Mouse (Mus musculus) midbrain, embryonic 11.5 days (tissue): Measurements from ENCODE around the gene Gfod2. TPM values are rescaled to one million over a fixed set of nuclear protein-coding genes. Genes with fewer than 3 reads are reported as not detected.

ENCODE experiments used
- ATAC-seq: fragments of 200-750 bp; cut with Nextera tagmentation; 2 replicates; pipeline ENCODE4 v1.8.0; 2017; ENCODE audit warnings: moderate TSS enrichment, moderate library complexity; ENCODE audit not compliant: low FRiP score
- DNase-seq: peaks from one replicate; pipeline ENCODE4 v3.0.0; 2015; ENCODE audit warnings: low spot score; ENCODE audit errors: missing footprints
- H3K27ac ChIP-seq: fragments of 300-500 bp; sonication (generic); 2 replicates; pipeline ENCODE4 v1.5.1; 2014; ENCODE audit warnings: low read depth, low read length
- H3K27me3 ChIP-seq: fragments of 300-500 bp; sonication (generic); 2 replicates; pipeline ENCODE4 v1.6.1; 2014; ENCODE audit warnings: mild to moderate bottlenecking, low read length, moderate library complexity, mixed read lengths; ENCODE audit not compliant: control insufficient read depth, insufficient read depth
- H3K36me3 ChIP-seq: fragments of 300-500 bp; sonication (generic); 2 replicates; pipeline ENCODE4 v1.6.1; 2014; ENCODE audit warnings: mild to moderate bottlenecking, low read length, moderate library complexity, mixed read lengths; ENCODE audit not compliant: control insufficient read depth, insufficient read depth
- H3K4me1 ChIP-seq: fragments of 300-500 bp; sonication (generic); 2 replicates; pipeline ENCODE4 v1.6.1; 2014; ENCODE audit warnings: low read length; ENCODE audit not compliant: control insufficient read depth, insufficient read depth
- H3K4me2 ChIP-seq: fragments of 300-500 bp; sonication (generic); 2 replicates; pipeline ENCODE4 v1.6.1; 2014; ENCODE audit warnings: mild to moderate bottlenecking, moderate library complexity
- H3K4me3 ChIP-seq: fragments of 300-500 bp; sonication (generic); 2 replicates; pipeline ENCODE4 v1.5.1; 2014; ENCODE audit warnings: low read depth, low read length
- H3K9ac ChIP-seq: fragments of 300-500 bp; sonication (generic); 2 replicates; pipeline ENCODE4 v1.6.1; 2014; ENCODE audit warnings: low read length
- H3K9me3 ChIP-seq: fragments of 300-500 bp; sonication (generic); 2 replicates; pipeline ENCODE4 v1.6.1; 2016; ENCODE audit warnings: low read length; ENCODE audit not compliant: control insufficient read depth
- WGBS: fragments of 180-500 bp; shearing (Covaris S2); extraction: QIAGEN DNeasy Blood & Tissue Kit; methylation state at CpG from one replicate; pipeline ENCODE4 v1.1.7; 2014; 5-methylcytosine and 5-hydroxymethylcytosine counted together
- polyA plus RNA-seq: library from polyadenylated mRNA; unstranded; fragments of >200 nt; fragmentation: Nextera tagmentation; extraction: Ambion mirVana; gene quantifications from 2 replicates; pipeline ENCODE4 v1.2.1, GENCODE M21; 2014

Gene Gfod2
- polyA plus RNA-seq, 1 experiment from 2014 or later: 38.8 TPM

DNA sequence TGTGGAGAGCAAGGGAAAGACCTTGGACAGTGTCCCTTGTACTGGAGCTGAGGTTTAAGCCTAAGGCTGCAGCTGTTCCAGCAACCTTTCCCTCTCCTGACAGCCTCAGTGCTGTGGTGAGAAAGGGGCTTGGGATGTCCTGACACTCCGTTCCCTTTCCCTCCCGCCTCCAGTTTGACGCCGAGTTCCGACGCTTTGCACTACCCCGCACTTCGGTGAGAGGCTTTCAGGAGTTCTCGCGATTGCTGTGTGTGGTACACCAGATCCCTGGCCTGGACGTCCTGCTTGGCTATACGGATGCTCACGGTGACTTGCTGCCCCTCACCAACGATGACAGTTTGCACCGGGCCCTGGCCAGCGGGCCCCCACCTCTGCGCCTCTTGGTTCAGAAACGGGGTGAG lies 56.5 kb downstream of the Gfod2 start:
- Histone ChIP-seq H3K4me2 (peak overlapping the region; percentile 81), H3K27me3 (no peaks in the 10 kb centered on the region), H3K9me3 (no peaks in the 10 kb centered on the region), H3K4me1 (peaks cover 29% of the 10 kb centered on the region), H3K4me3 (peak overlapping the region; percentile 66), H3K27ac (peak overlapping the region; percentile 20), H3K36me3 (peaks cover 8% of the 10 kb centered on the region; the same call in 1 of the 2 replicates), H3K9ac (peak overlapping the region; percentile 60)
- DNase-seq (no peak), ATAC-seq (peak; percentile 25; the same call in 1 of the 2 replicates)
- 35% methylated on average over 18 of the region's 18 CpGs for WGBS

DNA sequence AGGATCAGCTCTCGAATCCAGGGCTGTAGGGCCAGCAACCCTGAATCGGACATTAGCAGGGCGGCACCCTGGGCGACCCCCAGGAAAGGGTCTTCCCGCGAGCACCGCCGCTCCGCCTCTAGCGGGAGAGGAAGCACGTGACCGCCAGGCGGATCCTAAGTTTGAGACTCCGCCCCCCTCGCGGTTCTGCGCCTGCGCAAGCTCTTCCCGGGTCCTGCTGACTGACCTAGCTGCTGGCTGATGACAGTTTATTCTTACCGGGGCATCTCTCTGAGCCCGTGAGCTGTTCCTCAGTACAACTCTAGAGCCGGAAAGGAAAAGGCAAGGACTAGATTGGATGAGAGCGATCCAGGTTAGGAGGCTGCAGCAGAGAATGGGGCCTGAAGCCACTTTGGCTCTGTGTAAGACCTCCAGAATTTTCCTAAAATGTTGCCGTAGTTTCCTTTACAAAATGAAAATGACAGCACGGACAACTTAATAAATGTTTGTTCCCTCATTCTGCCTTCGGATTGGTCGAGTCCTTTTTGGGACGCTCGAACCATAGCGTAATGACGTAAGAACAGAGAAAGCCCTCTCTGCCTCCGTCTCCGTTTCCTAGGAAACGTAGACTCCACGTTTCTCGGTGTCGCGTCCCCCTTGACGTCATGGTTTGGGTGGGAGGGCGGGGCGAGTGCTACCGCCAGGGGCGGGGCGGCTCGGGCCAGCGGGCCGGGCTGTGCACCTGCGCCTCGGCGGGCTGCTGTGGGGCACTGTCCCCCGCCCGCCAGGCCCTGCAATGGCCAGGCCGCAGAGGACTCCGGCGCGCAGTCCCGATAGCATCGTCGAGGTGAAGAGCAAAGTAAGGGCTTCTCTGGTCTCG lies 57.3 kb downstream of the Gfod2 start, which contains the start of the genes Acd and Pard6a:
Gene Acd, minus strand, starts transcription at position 137 of the 859 bp plus-strand sequence.
Gene Pard6a, plus strand, starts transcription at position 183 of the 859 bp plus-strand sequence.
- peak within 1 kb of the TSS; percentile 66 for H3K4me3 ChIP-seq
- ATAC-seq (peak; percentile 82), DNase-seq (peak; percentile 100)
- no peaks in the 10 kb centered on the region for H3K27me3 ChIP-seq
- WGBS: under 1% methylated on average over 60 of the region's 60 CpGs
- peak within 1 kb of the TSS; percentile 81 for H3K4me2 ChIP-seq
- H3K36me3 ChIP-seq: peaks cover 10% of the 10 kb centered on the region; the same call in 1 of the 2 replicates
- no peaks in the 10 kb centered on the region for H3K9me3 ChIP-seq
- H3K9ac ChIP-seq: peak within 1 kb of the TSS; percentile 68
- H3K27ac ChIP-seq: peak within 1 kb of the TSS; percentile 88
- peaks cover 22% of the 10 kb centered on the region for H3K4me1 ChIP-seq

DNA sequence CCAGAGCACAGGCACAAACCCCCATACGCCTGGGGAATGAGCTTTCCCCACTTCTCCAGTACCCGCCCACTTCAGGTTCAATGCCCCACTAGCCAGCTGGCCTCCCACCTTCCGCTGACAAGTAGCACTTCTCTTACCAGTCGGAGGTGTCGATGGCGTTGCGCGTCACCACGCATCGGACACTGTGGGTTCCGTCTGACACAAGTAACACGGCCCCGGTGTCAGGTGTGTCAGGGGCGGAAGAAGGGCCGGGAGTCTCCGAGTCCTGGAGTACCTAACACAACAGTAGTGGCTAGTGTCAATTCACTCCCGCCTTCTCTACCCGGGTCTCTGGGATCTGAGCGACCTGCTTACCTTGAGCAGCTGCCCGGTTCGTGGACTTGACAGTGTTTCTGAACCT lies 57.9 kb downstream of the Gfod2 start:
- Histone ChIP-seq H3K9me3 (no peaks in the 10 kb centered on the region), H3K27ac (no peak overlapping the region), H3K4me1 (peaks cover 19% of the 10 kb centered on the region), H3K9ac (peak overlapping the region; percentile 68), H3K36me3 (peaks cover 10% of the 10 kb centered on the region; the same call in 1 of the 2 replicates), H3K4me2 (peak overlapping the region; percentile 81), H3K27me3 (no peaks in the 10 kb centered on the region), H3K4me3 (peak overlapping the region; percentile 66)
- ATAC-seq: peak; percentile 53
- WGBS: under 1% methylated on average over 21 of the region's 21 CpGs
- no peak for DNase-seq

DNA sequence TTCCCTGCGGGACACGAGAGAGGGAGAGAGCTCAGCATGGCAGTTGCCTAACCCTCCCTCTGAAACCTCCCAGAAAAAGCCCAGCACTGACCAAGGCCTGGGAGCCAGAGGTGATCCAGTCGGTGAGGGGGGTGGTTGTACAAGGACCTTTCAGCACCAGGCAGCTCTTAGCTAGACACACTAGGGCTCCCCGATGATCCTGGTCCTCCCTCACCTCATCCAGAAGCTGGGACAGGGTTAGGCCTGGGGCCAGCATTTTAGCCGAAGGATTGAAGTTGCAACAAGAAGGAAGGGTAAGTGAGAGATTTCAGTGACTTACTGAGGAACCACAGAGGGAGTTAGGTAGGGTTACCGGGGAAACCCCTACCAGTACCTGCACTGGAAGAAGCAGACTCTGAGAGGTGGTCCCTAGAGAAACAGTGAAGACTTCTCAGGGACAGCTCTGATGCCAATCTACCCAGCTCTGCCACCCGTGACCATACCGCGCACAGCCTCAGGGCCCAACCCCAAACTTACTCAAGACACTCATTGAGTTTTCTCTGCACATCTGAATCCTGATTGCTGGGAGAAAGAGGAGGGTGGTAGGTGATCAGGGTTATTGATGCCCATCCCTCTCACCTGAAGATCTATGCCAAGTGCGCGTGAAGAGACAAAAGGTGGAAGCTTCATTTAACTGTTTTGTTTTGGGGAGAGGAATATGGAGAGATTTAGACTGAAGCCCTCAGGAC lies 58.8 kb downstream of the Gfod2 start:
- DNase-seq: no peak
- peak overlapping the region; percentile 68 for H3K9ac ChIP-seq
- 90% methylated on average over 11 of the region's 11 CpGs for WGBS
- ATAC-seq: no peak
- H3K9me3 ChIP-seq: no peaks in the 10 kb centered on the region
- no peaks in the 10 kb centered on the region for H3K27me3 ChIP-seq
- peak overlapping the region; percentile 81 for H3K4me2 ChIP-seq
- H3K27ac ChIP-seq: no peak overlapping the region
- H3K36me3 ChIP-seq: peaks cover 10% of the 10 kb centered on the region; the same call in 1 of the 2 replicates
- peak overlapping the region; percentile 66; the same call in 1 of the 2 replicates for H3K4me3 ChIP-seq
- peaks cover 21% of the 10 kb centered on the region for H3K4me1 ChIP-seq

DNA sequence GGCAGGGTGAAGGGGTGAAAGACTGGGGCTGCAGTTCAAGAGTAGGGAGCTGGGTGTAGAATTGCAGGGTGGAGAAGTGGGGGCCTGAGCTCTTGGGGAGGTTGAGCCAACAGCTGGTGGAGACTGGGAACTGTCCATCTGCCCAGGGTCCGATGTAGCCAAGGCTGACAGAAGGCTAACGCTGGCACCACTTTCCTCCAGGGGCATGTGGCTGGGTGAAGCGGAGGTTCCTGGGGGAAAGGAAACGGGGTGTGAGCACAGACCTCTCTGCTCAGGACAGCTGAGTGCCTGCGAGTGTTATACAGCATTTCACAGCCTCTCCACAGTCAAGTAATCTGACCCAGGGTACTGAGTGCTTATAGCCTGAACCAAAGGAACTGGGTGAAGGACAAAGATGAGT lies 59.7 kb downstream of the Gfod2 start:
- DNase-seq: no peak
- H3K4me2 ChIP-seq: no peak overlapping the region
- ATAC-seq: no peak
- H3K9ac ChIP-seq: no peak overlapping the region
- no peak overlapping the region for H3K27ac ChIP-seq
- no peaks in the 10 kb centered on the region for H3K9me3 ChIP-seq
- WGBS: 92% methylated on average over 5 of the region's 5 CpGs
- peaks cover 29% of the 10 kb centered on the region for H3K4me1 ChIP-seq
- no peak overlapping the region for H3K4me3 ChIP-seq
- peaks cover 6% of the 10 kb centered on the region; the same call in 1 of the 2 replicates for H3K36me3 ChIP-seq
- peaks cover 2% of the 10 kb centered on the region; the same call in 1 of the 2 replicates for H3K27me3 ChIP-seq

DNA sequence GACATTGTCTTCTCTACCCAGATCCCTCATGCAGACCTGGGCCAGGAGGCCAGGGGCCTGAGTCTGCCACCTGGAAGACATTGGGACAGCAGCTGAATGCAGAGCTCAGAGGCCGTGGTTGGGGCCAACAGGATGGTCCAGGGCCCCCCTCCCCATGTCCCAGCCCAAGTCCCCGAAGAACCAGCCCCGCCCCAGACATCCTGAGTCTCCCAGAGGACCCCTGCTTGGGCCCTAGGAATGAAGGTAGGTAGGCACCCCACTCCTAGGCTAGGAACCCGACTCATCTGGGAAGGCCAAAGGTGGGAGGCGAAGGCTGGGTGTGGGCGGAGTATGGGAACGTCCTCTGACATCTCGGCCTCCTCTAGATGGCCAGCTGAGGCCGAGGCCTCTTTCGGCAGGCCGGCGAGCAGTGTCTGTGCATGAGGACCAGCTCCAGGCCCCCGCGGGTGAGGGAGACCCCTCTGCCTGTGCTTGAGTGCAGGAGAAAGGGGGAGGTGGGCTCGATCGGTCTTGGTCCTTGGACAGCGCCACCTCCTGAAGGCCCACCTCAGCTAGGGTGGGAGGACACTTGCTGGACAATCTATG lies 61.2 kb downstream of the Gfod2 start:
- Histone ChIP-seq H3K9ac (no peak overlapping the region), H3K27me3 (peaks cover 2% of the 10 kb centered on the region; the same call in 1 of the 2 replicates), H3K4me1 (peaks cover 27% of the 10 kb centered on the region), H3K4me2 (no peak overlapping the region), H3K9me3 (peaks cover 5% of the 10 kb centered on the region; the same call in 1 of the 2 replicates), H3K4me3 (no peak overlapping the region), H3K27ac (no peak overlapping the region), H3K36me3 (peaks cover 5% of the 10 kb centered on the region; the same call in 1 of the 2 replicates)
- WGBS: 89% methylated on average over 17 of the region's 17 CpGs
- ATAC-seq (no peak), DNase-seq (no peak)

DNA sequence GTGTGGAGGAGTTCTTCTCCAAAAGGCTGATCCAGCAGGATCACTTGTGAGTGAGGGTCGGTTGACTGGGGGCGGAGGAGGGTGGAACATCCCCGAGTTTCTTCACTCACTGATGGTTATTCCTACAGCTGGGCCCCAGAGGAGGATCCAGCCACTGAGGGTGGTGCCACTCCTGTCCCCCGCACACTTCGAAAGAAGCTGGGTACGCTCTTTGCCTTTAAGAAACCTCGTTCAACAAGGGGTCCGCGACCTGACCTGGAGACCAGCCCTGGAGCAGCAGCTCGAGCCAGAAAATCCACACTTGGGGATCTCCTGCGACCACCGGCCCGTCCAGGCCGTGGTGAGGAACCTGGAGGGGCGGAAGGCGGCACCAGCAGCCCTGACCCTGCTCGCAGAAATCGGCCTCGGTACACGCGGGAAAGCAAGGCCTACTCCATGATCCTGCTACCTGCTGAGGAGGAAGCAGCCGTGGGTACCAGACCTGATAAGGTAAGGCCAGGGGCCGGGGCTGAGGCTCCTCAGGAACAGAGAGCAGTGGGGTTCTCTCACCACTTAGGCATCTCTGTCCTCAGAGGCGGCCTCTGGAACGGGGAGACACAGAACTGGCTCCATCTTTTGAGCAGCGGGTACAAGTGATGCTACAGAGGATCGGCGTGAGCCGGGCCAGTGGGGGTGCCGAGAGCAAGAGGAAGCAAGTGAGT lies 63.2 kb downstream of the Gfod2 start:
- 78% methylated on average over 30 of the region's 30 CpGs for WGBS
- DNase-seq (no peak), ATAC-seq (no peak)
- peaks cover 5% of the 10 kb centered on the region; the same call in 1 of the 2 replicates for H3K9me3 ChIP-seq
- H3K4me2 ChIP-seq: peak overlapping the region; percentile 80; the same call in 1 of the 2 replicates
- H3K4me3 ChIP-seq: peak overlapping the region; percentile 46; the same call in 1 of the 2 replicates
- peaks cover 2% of the 10 kb centered on the region; the same call in 1 of the 2 replicates for H3K27me3 ChIP-seq
- no peak overlapping the region for H3K27ac ChIP-seq
- peaks cover 5% of the 10 kb centered on the region; the same call in 1 of the 2 replicates for H3K36me3 ChIP-seq
- peaks cover 18% of the 10 kb centered on the region for H3K4me1 ChIP-seq
- no peak overlapping the region for H3K9ac ChIP-seq
